In the genomic region with DNA sequence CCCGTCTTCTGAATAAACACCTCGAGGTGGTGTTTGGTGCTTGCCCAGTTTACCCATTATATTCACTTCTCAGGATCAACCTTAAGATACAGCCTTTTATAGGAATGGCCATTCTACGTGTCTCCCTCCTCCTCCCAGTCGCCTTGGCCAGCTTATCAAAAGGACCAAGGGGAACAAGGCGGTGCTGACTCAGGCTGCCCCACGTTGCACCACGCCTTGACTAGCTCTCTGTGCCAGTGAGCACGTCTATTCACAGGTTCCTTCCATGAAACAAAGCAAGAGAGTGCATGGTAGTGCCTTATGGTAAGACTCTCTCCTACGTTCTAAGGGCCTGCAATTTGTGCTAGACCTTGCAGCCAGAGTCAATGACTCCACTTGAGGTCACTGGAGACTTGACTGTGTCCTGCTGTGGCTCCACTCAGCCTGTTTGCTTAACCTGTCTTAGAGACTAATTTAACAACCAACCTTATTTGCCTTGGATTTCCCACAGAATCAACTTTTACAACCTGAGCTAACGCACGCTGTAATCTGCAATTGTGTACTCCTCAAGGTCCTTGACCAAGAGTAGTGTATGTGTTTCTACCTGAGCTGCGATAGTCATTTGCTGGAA, we compare ENCODE assay signal across 18 mouse cellular contexts.
DNase-seq lines count a peak whose midpoint lies in the region; ATAC-seq and TF ChIP-seq lines count a peak whose summit lies in the region.
"Had no signal": no experiment of that assay in that cellular context is flagged by ENCODE, and none has a peak within 500 bp of the region (broad histone marks: within the 10 kb centered on the region; RNA-seq: fewer than 3 reads in every experiment).

No protein-coding gene starts in this region.

- ATAC-seq in erythroid progenitor cell, adult 5-6 weeks (replicated peaks; ENCODE audit: low FRiP score, poor library complexity, severe bottlenecking), result peak; percentile 65
- ATAC-seq in liver, embryonic 14.5 days (ENCODE audit: insufficient read depth), result peak; percentile 67
- ATAC-seq in megakaryocyte progenitor cell, adult 5-6 weeks (replicated peaks; ENCODE audit: poor library complexity), result peak; percentile 36
- no peak for ATAC-seq in kidney, embryonic 15.5 days (replicated peaks; ENCODE audit: low FRiP score)
- ATAC-seq in midbrain, embryonic 14.5 days (ENCODE audit: low FRiP score, low TSS enrichment), result no peak
- ATAC-seq: forebrain, embryonic 15.5 days had no signal

- no peak for TF ChIP-seq EP300 in MEL (IDR thresholded peaks at IDR 0.05; ENCODE audit: low read depth in 1 of 2, low read length in 2 of 2)
- TF ChIP-seq EP300 in liver, embryonic 14.5 days (IDR thresholded peaks at IDR 0.05; ENCODE audit: low read depth), result peak; percentile 21; the same call in 1 of the 2 replicates

- no peak overlapping the region for H3K9ac ChIP-seq in MEL (ENCODE audit: control insufficient read depth, low read depth, low read length, poor library complexity, severe bottlenecking)
- peak overlapping the region; percentile 23 for H3K9ac ChIP-seq in liver, embryonic 14.5 days (replicated peaks)
- no peak overlapping the region for H3K9ac ChIP-seq in kidney, embryonic 15.5 days
- H3K9ac ChIP-seq in midbrain, embryonic 14.5 days (replicated peaks; ENCODE audit: low read length), result no peak overlapping the region
- H3K9ac ChIP-seq: embryonic facial prominence, embryonic 12.5 days; forebrain, embryonic 15.5 days; heart, embryonic 12.5 days; hindbrain, embryonic 15.5 days; limb, embryonic 15.5 days had no signal

- no peaks in the 10 kb centered on the region for H3K9me3 ChIP-seq in MEL (replicated peaks; ENCODE audit: insufficient read depth, low read length)
- H3K9me3 ChIP-seq in liver, embryonic 14.5 days (ENCODE audit: control insufficient read depth, low read length), result no peaks in the 10 kb centered on the region
- no peaks in the 10 kb centered on the region for H3K9me3 ChIP-seq in kidney, embryonic 15.5 days (replicated peaks)
- H3K9me3 ChIP-seq in midbrain, embryonic 14.5 days (ENCODE audit: control insufficient read depth, low read length), result no peaks in the 10 kb centered on the region
- H3K9me3 ChIP-seq: embryonic facial prominence, embryonic 12.5 days; forebrain, embryonic 15.5 days; heart, embryonic 12.5 days; hindbrain, embryonic 15.5 days; limb, embryonic 15.5 days had no signal

- no peak overlapping the region for H3K27ac ChIP-seq in MEL (ENCODE audit: control insufficient read depth, low read depth, low read length)
- no peak overlapping the region for H3K27ac ChIP-seq in liver, embryonic 14.5 days
- no peak overlapping the region for H3K27ac ChIP-seq in kidney, embryonic 15.5 days
- H3K27ac ChIP-seq in midbrain, embryonic 14.5 days (replicated peaks; ENCODE audit: low read depth, low read length), result no peak overlapping the region
- H3K27ac ChIP-seq in kidney, adult 2 months (ENCODE audit: insufficient read depth, low read depth, low read length), result no peak overlapping the region
- H3K27ac ChIP-seq: embryonic facial prominence, embryonic 12.5 days; forebrain, embryonic 15.5 days; hindbrain, embryonic 15.5 days; limb, embryonic 15.5 days had no signal

- H3K36me3 ChIP-seq in MEL (ENCODE audit: control insufficient read depth in 1 of 2, insufficient read depth in 2 of 2, low read length in 2 of 2), result no peaks in the 10 kb centered on the region
- no peaks in the 10 kb centered on the region for H3K36me3 ChIP-seq in liver, embryonic 14.5 days (replicated peaks; ENCODE audit: control insufficient read depth, insufficient read depth, low read depth)
- no peaks in the 10 kb centered on the region for H3K36me3 ChIP-seq in kidney, embryonic 15.5 days
- no peaks in the 10 kb centered on the region for H3K36me3 ChIP-seq in midbrain, embryonic 14.5 days (ENCODE audit: control insufficient read depth, insufficient read depth, low read length)
- H3K36me3 ChIP-seq in kidney, adult 2 months (ENCODE audit: control insufficient read depth, insufficient read depth, low read length), result no peaks in the 10 kb centered on the region
- H3K36me3 ChIP-seq: embryonic facial prominence, embryonic 12.5 days; forebrain, embryonic 15.5 days; heart, embryonic 12.5 days; hindbrain, embryonic 15.5 days; limb, embryonic 15.5 days had no signal

- no peak for TF ChIP-seq CTCF in MEL (IDR thresholded peaks at IDR 0.05 in 2 of 3, conservative IDR thresholded peaks at IDR 0.05 in 1 of 3; ENCODE audit: control insufficient read depth in 1 of 3, insufficient read depth in 1 of 3, low read depth in 2 of 3, low read length in 3 of 3, poor library complexity in 1 of 3, severe bottlenecking in 1 of 3)
- no peak for TF ChIP-seq CTCF in liver, embryonic 14.5 days (IDR thresholded peaks at IDR 0.05; ENCODE audit: low read depth)
- no peak for TF ChIP-seq CTCF in kidney, adult 2 months (conservative IDR thresholded peaks at IDR 0.05; ENCODE audit: insufficient read depth, insufficient read length, low read depth, low read length)

- H3K27me3 ChIP-seq in MEL (ENCODE audit: control insufficient read depth in 1 of 2, insufficient read depth in 2 of 2, low read length in 2 of 2), result no peaks in the 10 kb centered on the region
- H3K27me3 ChIP-seq in liver, embryonic 14.5 days (ENCODE audit: control insufficient read depth, insufficient read depth, low read length), result no peaks in the 10 kb centered on the region
- H3K27me3 ChIP-seq in kidney, embryonic 15.5 days, result peaks cover 1% of the 10 kb centered on the region; the same call in 1 of the 2 replicates
- no peaks in the 10 kb centered on the region for H3K27me3 ChIP-seq in midbrain, embryonic 14.5 days (ENCODE audit: control insufficient read depth, insufficient read depth, low read length)
- no peaks in the 10 kb centered on the region for H3K27me3 ChIP-seq in kidney, adult 2 months (replicated peaks; ENCODE audit: control insufficient read depth, insufficient read depth, low read length)
- H3K27me3 ChIP-seq: embryonic facial prominence, embryonic 12.5 days; forebrain, embryonic 15.5 days; heart, embryonic 12.5 days; hindbrain, embryonic 15.5 days; limb, embryonic 15.5 days had no signal

- peaks cover 0 to 6% of the 10 kb centered on the region in 2 experiments; a peak in 2 of 4 replicates for H3K4me1 ChIP-seq in MEL (ENCODE audit: control insufficient read depth in 1 of 2, insufficient read depth in 2 of 2, low read length in 2 of 2)
- peaks cover 12 to 24% of the 10 kb centered on the region in 2 experiments for H3K4me1 ChIP-seq in liver, embryonic 14.5 days (replicated peaks; ENCODE audit: control insufficient read depth in 2 of 2, insufficient read depth in 2 of 2, low read length in 1 of 2)
- H3K4me1 ChIP-seq in kidney, embryonic 15.5 days, result peaks cover 19% of the 10 kb centered on the region
- 0 out of 2 replicates have a peak, but pooled peaks cover 10% of the 10 kb centered on the region for H3K4me1 ChIP-seq in midbrain, embryonic 14.5 days (ENCODE audit: control insufficient read depth, insufficient read depth, low read length)
- H3K4me1 ChIP-seq in kidney, adult 2 months (ENCODE audit: control insufficient read depth, insufficient read depth, low read length), result no peaks in the 10 kb centered on the region

- no peak overlapping the region; the same call in 1 of the 2 replicates for H3K4me2 ChIP-seq in liver, embryonic 14.5 days (ENCODE audit: low read depth)
- no peak overlapping the region for H3K4me2 ChIP-seq in kidney, embryonic 15.5 days
- no peak overlapping the region for H3K4me2 ChIP-seq in midbrain, embryonic 14.5 days (ENCODE audit: low read length)
- H3K4me2 ChIP-seq: embryonic facial prominence, embryonic 12.5 days; forebrain, embryonic 15.5 days; heart, embryonic 12.5 days; hindbrain, embryonic 15.5 days; limb, embryonic 15.5 days had no signal

- TF ChIP-seq POLR2A in MEL (IDR thresholded peaks at IDR 0.05; ENCODE audit: control insufficient read depth in 1 of 2, insufficient read depth in 1 of 2, low read depth in 1 of 2, low read length in 2 of 2, poor library complexity in 1 of 2), result no peak
- TF ChIP-seq POLR2A in kidney, adult 2 months (IDR thresholded peaks at IDR 0.05; ENCODE audit: low read depth, low read length), result no peak

- peak; percentile 44 for DNase-seq in MEL (ENCODE audit: low read depth, low spot score)
- DNase-seq in liver, embryonic 14.5 days (ENCODE audit: low read depth in 3 of 3, low spot score in 3 of 3), result peak; percentile 14 to 36 (median 26)
- no peak for DNase-seq in retina, postnatal 1 day
- DNase-seq in midbrain, embryonic 14.5 days, result no peak
- DNase-seq in kidney, adult 2 months, result no peak
- DNase-seq: B cell, adult 2 months; cerebellum, adult 9-11 months; kidney, adult 11 months; kidney, postnatal 10 days; thymus, postnatal 25 days had no signal

- TF ChIP-seq RAD21 in MEL (IDR thresholded peaks at IDR 0.05; ENCODE audit: low read depth, low read length), result no peak

- H3K4me3 ChIP-seq in MEL (ENCODE audit: control insufficient read depth in 1 of 2, insufficient read depth in 1 of 2, low read depth in 2 of 2, low read length in 2 of 2), result no peak overlapping the region
- no peak overlapping the region for H3K4me3 ChIP-seq in liver, embryonic 14.5 days (ENCODE audit: insufficient read depth in 1 of 2, low read depth in 2 of 2, low read length in 2 of 2)
- H3K4me3 ChIP-seq in kidney, embryonic 15.5 days (replicated peaks), result no peak overlapping the region
- H3K4me3 ChIP-seq in midbrain, embryonic 14.5 days (replicated peaks; ENCODE audit: low read depth, low read length), result no peak overlapping the region
- H3K4me3 ChIP-seq in kidney, adult 2 months (ENCODE audit: insufficient read depth, low read depth, low read length), result no peak overlapping the region
- H3K4me3 ChIP-seq: embryonic facial prominence, embryonic 12.5 days; forebrain, embryonic 15.5 days; heart, embryonic 12.5 days; hindbrain, embryonic 15.5 days; limb, embryonic 15.5 days had no signal

- WGBS in liver, embryonic 14.5 days (ENCODE audit: insufficient replicate concordance), result 47% methylated on average over 12 of the region's 12 CpGs
- 91% methylated on average over 12 of the region's 12 CpGs for WGBS in kidney, embryonic 15.5 days
- WGBS in midbrain, embryonic 14.5 days, result 91% methylated on average over 12 of the region's 12 CpGs
- WGBS in kidney, adult 2 months, result 94% methylated on average over 12 of the region's 12 CpGs

- H3K79me2 ChIP-seq in MEL (ENCODE audit: control insufficient read depth, insufficient read depth, low read length, poor library complexity), result no peaks in the 10 kb centered on the region

TF ChIP-seq in MEL, 35 proteins besides CTCF, POLR2A, EP300 and RAD21 (continues in another document):
- TF ChIP-seq SIN3A (IDR thresholded peaks at IDR 0.05; ENCODE audit: low read length), result no peak
- TF ChIP-seq NELFE (IDR thresholded peaks at IDR 0.05; ENCODE audit: low read depth, low read length), result no peak
- no peak for TF ChIP-seq TCF12 (IDR thresholded peaks at IDR 0.05; ENCODE audit: low read depth, low read length)
- no peak for TF ChIP-seq POLR2AphosphoS5 (IDR thresholded peaks at IDR 0.05; ENCODE audit: borderline replicate concordance, low read depth, low read length)
- TF ChIP-seq ZC3H11A (IDR thresholded peaks at IDR 0.05; ENCODE audit: low read depth, low read length), result no peak
- no peak for TF ChIP-seq ZMIZ1 (IDR thresholded peaks at IDR 0.05; ENCODE audit: low read depth, low read length)
- no peak for TF ChIP-seq MEF2A (IDR thresholded peaks at IDR 0.05; ENCODE audit: extremely low read depth, insufficient replicate concordance, low read depth, low read length, poor library complexity, severe bottlenecking)
- TF ChIP-seq MYB (IDR thresholded peaks at IDR 0.05; ENCODE audit: low read depth, low read length), result no peak

Comparison
In these comparisons a context has a peak if more than half of its experiments do, and no peak if none do; other contexts are left out.
1. DNase-seq: peak in MEL (single experiment) and liver, embryonic 14.5 days (3 of 3); none in retina, postnatal 1 day (single experiment), midbrain, embryonic 14.5 days (single experiment) and kidney, adult 2 months (single experiment).
2. ATAC-seq: peak in erythroid progenitor cell, adult 5-6 weeks (single experiment), liver, embryonic 14.5 days (single experiment) and megakaryocyte progenitor cell, adult 5-6 weeks (single experiment); none in kidney, embryonic 15.5 days (single experiment) and midbrain, embryonic 14.5 days (single experiment).